Mouse (Mus musculus): ENCODE data around the gene Irs1. TPM values are rescaled to one million over a fixed set of nuclear protein-coding genes. Genes with fewer than 3 reads are reported as not detected.
A peak's percentile ranks its signal among the peaks of the same experiment; 100 is the strongest.

The Irs1 gene
- 3.0 and 3.1 TPM in 2 replicates for polyA plus RNA-seq (2015; fragmentation: Nextera tagmentation; extraction: Ambion mirVana)

DNA sequence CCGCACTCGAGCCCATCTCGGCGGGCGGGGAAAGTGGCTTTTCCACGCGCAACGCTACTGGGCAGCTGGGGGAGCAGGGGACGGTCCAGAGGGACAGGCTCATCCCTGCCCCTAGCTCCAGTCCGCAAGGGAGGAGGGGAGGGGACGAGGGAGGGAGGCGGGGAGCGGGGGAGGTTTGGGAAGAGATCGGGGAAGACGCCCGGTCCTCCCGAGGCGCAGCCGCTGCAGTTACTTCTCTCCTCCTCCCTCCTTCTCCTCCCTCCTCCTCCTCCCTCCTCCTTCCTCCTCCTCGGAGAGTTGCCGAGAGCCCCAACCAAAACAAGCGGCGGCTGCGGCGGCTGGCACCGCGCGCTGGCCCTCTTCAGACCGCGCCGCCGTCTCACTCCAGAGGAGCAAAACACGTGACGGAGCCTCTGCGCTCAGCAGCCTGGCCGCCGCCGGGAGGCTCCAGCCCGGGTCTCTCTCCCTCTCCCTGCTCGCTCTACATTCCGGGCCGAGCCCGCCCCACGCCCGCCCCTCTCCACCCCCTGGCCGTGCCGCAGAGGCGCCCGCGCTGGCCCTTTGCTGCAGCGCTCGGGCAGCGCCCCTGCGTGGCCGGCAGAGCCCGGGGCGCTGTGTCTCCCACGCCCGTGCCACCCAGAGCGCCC is at the start of gene Irs1:
Irs1 (minus strand) TSS at position 266 of the 647 bp plus-strand sequence.
- no peaks in the 10 kb centered on the region for H3K27me3 ChIP-seq (ENCODE audit: insufficient read depth, low read length)
- H3K4me1 ChIP-seq (replicated peaks; ENCODE audit: insufficient read depth, low read length), result peaks cover 17% of the 10 kb centered on the region; the same call in 1 of the 2 replicates
- H3K9me3 ChIP-seq (replicated peaks; ENCODE audit: low read length), result no peaks in the 10 kb centered on the region
- 0% methylated on average over 49 of the region's 60 CpGs for WGBS
- no peaks in the 10 kb centered on the region for H3K36me3 ChIP-seq (ENCODE audit: insufficient read depth, low read length)
- TF ChIP-seq CTCF (IDR thresholded peaks at IDR 0.05; ENCODE audit: low read depth), result peak; percentile 67
- peak within 1 kb of the TSS; percentile 82 for H3K4me2 ChIP-seq (ENCODE audit: low read length)
- H3K27ac ChIP-seq, result peak within 1 kb of the TSS; percentile 94
- H3K9ac ChIP-seq (ENCODE audit: low read depth, low read length), result peak within 1 kb of the TSS; percentile 62
- peak; percentile 94 for DNase-seq (ENCODE audit: low spot score)
- H3K4me3 ChIP-seq (replicated peaks; ENCODE audit: low read depth, low read length), result peak within 1 kb of the TSS; percentile 68
- ATAC-seq (replicated peaks; ENCODE audit: low FRiP score, low read depth), result peak; percentile 92

DNA sequence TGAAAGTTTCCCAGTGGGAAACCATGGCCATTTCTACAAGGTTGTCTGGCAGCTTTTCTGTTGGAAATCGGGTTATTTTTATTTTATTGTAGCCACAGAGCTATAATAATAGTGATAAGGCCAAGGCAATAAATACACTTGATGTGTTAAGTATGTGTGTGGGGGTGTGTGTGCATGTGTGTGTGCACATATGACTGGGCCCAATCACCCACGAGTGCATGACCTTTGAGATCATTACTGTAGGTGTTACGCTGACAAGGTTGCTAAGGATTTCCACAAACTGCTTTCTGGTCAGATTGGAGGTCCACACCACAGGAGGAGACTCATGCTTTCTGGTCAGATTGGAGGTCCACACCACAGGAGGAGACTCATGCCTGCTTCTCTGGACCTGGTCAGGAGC is 43.3 kb upstream of the Irs1 start:
- WGBS, result 53% methylated on average over 3 of the region's 3 CpGs
- H3K36me3 ChIP-seq (ENCODE audit: insufficient read depth, low read length), result no peaks in the 10 kb centered on the region
- no peak for DNase-seq (ENCODE audit: low spot score)
- H3K4me3 ChIP-seq (replicated peaks; ENCODE audit: low read depth, low read length), result no peak overlapping the region
- no peaks in the 10 kb centered on the region for H3K4me1 ChIP-seq (replicated peaks; ENCODE audit: insufficient read depth, low read length)
- no peak overlapping the region for H3K4me2 ChIP-seq (ENCODE audit: low read length)
- H3K9ac ChIP-seq (ENCODE audit: low read depth, low read length), result no peak overlapping the region
- no peaks in the 10 kb centered on the region for H3K9me3 ChIP-seq (replicated peaks; ENCODE audit: low read length)
- no peak for ATAC-seq (replicated peaks; ENCODE audit: low FRiP score, low read depth)
- H3K27me3 ChIP-seq (ENCODE audit: insufficient read depth, low read length), result no peaks in the 10 kb centered on the region
- TF ChIP-seq CTCF (IDR thresholded peaks at IDR 0.05; ENCODE audit: low read depth), result no peak
- H3K27ac ChIP-seq, result no peak overlapping the region

DNA sequence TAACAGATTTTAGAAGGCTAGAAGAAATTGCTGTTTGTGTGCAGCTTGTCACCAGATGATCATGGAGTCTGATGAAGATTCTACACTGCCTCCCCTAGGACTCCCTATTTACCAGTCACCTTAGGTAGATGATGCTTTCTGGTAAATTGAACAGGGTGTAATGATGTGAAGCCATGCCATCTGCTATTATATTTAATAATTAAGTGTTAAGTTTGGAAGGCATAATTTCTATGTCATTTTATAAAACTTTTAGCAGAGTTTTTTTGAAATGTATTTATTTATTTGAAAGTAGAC is 38.7 kb upstream of the Irs1 start:
- DNase-seq (ENCODE audit: low spot score) (no peak), ATAC-seq (replicated peaks; ENCODE audit: low FRiP score, low read depth) (no peak)
- H3K36me3 ChIP-seq (ENCODE audit: insufficient read depth, low read length), result no peaks in the 10 kb centered on the region
- H3K9ac ChIP-seq (ENCODE audit: low read depth, low read length), result no peak overlapping the region
- no peaks in the 10 kb centered on the region for H3K9me3 ChIP-seq (replicated peaks; ENCODE audit: low read length)
- no peak for TF ChIP-seq CTCF (IDR thresholded peaks at IDR 0.05; ENCODE audit: low read depth)
- H3K4me2 ChIP-seq (ENCODE audit: low read length), result no peak overlapping the region
- no peak overlapping the region for H3K27ac ChIP-seq
- no peaks in the 10 kb centered on the region for H3K27me3 ChIP-seq (ENCODE audit: insufficient read depth, low read length)
- no peak overlapping the region for H3K4me3 ChIP-seq (replicated peaks; ENCODE audit: low read depth, low read length)
- H3K4me1 ChIP-seq (replicated peaks; ENCODE audit: insufficient read depth, low read length), result no peaks in the 10 kb centered on the region

DNA sequence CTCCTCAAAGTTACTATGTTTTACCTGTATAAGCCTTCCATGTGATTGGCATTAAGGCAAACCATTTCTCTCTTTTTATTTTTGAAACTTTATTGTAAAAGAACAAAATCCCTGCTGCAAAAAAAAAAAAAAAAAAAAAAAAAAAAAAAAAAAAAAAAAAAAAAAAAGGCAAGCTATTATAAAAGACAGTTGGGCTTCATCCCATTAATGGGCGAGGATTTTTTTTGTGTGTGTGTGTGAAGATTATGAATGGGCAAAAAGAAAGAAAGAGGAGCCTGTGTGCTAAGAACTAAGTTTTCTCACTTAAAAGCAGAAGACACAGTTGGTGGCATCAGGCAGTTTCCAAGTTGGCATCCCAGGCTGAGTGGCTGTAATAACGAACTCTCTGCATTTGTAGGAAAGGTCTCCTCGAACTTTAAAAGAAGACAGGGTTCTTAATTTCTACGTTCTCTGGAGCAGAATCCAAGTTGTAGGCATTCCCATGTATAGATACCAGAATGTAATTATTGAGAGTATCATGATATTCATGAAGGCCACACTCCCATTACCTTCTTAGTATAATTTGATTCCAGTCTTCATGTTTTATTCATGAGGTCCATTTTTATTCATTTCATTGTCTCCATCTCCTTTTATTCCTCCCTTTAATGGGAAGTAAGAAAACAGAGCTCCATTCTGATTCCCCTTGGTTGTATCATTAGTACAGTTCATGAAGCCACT is 38.2 kb upstream of the Irs1 start:
- no peaks in the 10 kb centered on the region for H3K4me1 ChIP-seq (replicated peaks; ENCODE audit: insufficient read depth, low read length)
- H3K9me3 ChIP-seq (replicated peaks; ENCODE audit: low read length), result no peaks in the 10 kb centered on the region
- no peak overlapping the region for H3K4me2 ChIP-seq (ENCODE audit: low read length)
- WGBS, result 85% methylated on average over 4 of the region's 4 CpGs
- H3K36me3 ChIP-seq (ENCODE audit: insufficient read depth, low read length), result no peaks in the 10 kb centered on the region
- no peak overlapping the region for H3K27ac ChIP-seq
- no peak overlapping the region for H3K9ac ChIP-seq (ENCODE audit: low read depth, low read length)
- DNase-seq (ENCODE audit: low spot score) (no peak), ATAC-seq (replicated peaks; ENCODE audit: low FRiP score, low read depth) (no peak)
- no peak for TF ChIP-seq CTCF (IDR thresholded peaks at IDR 0.05; ENCODE audit: low read depth)
- H3K27me3 ChIP-seq (ENCODE audit: insufficient read depth, low read length), result no peaks in the 10 kb centered on the region
- no peak overlapping the region for H3K4me3 ChIP-seq (replicated peaks; ENCODE audit: low read depth, low read length)

DNA sequence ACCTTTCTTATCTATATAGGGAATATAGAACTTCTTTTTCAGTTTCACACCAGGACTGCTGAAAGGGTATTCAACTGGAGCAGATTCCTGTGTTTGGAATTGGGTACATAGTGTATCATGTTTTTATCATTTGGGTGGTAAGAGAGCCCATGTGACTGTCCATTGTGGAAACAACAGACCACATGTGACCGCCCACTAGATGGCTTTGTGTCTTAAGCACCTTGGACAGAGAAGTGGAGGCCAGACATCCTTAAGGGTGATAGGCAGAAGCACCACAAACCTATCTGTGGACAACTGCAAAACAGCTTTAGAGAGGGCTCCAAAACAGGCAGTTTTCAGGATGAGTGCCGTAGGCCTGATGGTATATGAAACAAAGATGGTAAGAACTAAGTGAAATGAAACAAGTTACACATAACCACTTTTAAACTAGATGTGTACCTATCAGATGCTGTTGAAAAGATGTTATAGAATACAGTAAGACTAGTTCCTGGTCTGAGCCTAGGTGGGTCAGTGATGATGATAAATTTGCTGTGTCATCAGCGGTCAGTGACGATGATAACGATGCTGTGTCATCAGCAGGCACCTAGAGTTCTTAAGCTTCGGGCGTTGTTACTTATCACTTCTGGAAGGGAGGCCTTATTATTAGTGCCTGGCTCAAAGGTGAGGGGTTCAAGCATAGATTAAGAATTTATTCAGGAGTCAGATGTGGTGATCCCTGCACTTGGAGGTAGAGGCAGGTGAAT is 37.0 kb upstream of the Irs1 start:
- ATAC-seq (replicated peaks; ENCODE audit: low FRiP score, low read depth) (no peak), DNase-seq (ENCODE audit: low spot score) (no peak)
- no peak overlapping the region for H3K9ac ChIP-seq (ENCODE audit: low read depth, low read length)
- 95% methylated on average over 7 of the region's 7 CpGs for WGBS
- no peaks in the 10 kb centered on the region for H3K9me3 ChIP-seq (replicated peaks; ENCODE audit: low read length)
- no peak overlapping the region for H3K4me3 ChIP-seq (replicated peaks; ENCODE audit: low read depth, low read length)
- H3K27ac ChIP-seq, result no peak overlapping the region
- 0 out of 2 replicates have a peak, but pooled peaks cover 3% of the 10 kb centered on the region for H3K4me1 ChIP-seq (replicated peaks; ENCODE audit: insufficient read depth, low read length)
- H3K27me3 ChIP-seq (ENCODE audit: insufficient read depth, low read length), result no peaks in the 10 kb centered on the region
- no peak for TF ChIP-seq CTCF (IDR thresholded peaks at IDR 0.05; ENCODE audit: low read depth)
- no peaks in the 10 kb centered on the region for H3K36me3 ChIP-seq (ENCODE audit: insufficient read depth, low read length)
- no peak overlapping the region for H3K4me2 ChIP-seq (ENCODE audit: low read length)

DNA sequence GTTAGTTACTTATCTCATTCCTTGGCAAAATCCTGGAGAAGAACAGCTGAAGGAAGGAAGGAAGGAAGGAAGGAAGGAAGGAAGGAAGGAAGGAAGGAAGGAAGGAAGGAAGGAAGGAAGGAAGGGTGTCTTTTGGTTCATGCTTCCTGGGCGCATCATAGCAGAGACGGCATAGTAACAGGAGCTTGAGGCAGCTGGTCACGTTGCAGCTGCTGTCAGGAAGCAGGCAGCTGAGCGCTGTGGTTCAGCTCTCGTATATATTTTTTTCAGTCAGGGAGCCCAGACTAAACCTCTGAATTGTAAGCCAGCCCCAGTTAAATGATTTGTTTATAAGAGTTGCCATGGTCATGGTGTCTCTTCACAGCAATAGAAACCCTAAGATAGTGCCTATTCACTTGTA is 34.9 kb upstream of the Irs1 start:
- Histone ChIP-seq H3K4me2 (ENCODE audit: low read length) (no peak overlapping the region), H3K27me3 (ENCODE audit: insufficient read depth, low read length) (no peaks in the 10 kb centered on the region), H3K4me3 (replicated peaks; ENCODE audit: low read depth, low read length) (no peak overlapping the region), H3K9me3 (replicated peaks; ENCODE audit: low read length) (no peaks in the 10 kb centered on the region), H3K4me1 (replicated peaks; ENCODE audit: insufficient read depth, low read length) (0 out of 2 replicates have a peak, but pooled peaks cover 3% of the 10 kb centered on the region), H3K9ac (ENCODE audit: low read depth, low read length) (no peak overlapping the region), H3K36me3 (ENCODE audit: insufficient read depth, low read length) (no peaks in the 10 kb centered on the region), H3K27ac (no peak overlapping the region)
- WGBS, result 85% methylated on average over 5 of the region's 5 CpGs
- DNase-seq (ENCODE audit: low spot score) (no peak), ATAC-seq (replicated peaks; ENCODE audit: low FRiP score, low read depth) (no peak)
- no peak for TF ChIP-seq CTCF (IDR thresholded peaks at IDR 0.05; ENCODE audit: low read depth)
